Mouse (Mus musculus) kidney, postnatal 0 days (tissue): ENCODE results near the gene Muc1. TPM values are rescaled to one million over a fixed set of nuclear protein-coding genes. Genes with fewer than 3 reads are reported as not detected.

Source experiments
- ATAC-seq: fragments of 200-750 bp; cut with Nextera tagmentation; replicated peaks from 2 replicates; pipeline ENCODE4 v1.8.0; 2017; ENCODE audit warnings: low read depth, moderate number of reproducible peaks, moderate TSS enrichment, moderate library complexity; ENCODE audit not compliant: low FRiP score
- DNase-seq: peaks from one replicate; pipeline ENCODE4 v3.0.0-alpha.2; 2016; ENCODE audit warnings: low spot score
- H3K27ac ChIP-seq: fragments of 300-500 bp; sonication (generic); 2 replicates; pipeline ENCODE4 v1.5.1; 2014; ENCODE audit warnings: mild to moderate bottlenecking
- H3K27me3 ChIP-seq: fragments of 300-500 bp; sonication (generic); 2 replicates; pipeline ENCODE4 v1.6.1; 2014; ENCODE audit warnings: low read length, mixed read lengths; ENCODE audit not compliant: insufficient read depth
- H3K36me3 ChIP-seq: fragments of 300-500 bp; sonication (generic); 2 replicates; pipeline ENCODE4 v1.6.1; 2014; ENCODE audit warnings: low read length, mixed read lengths; ENCODE audit not compliant: insufficient read depth
- H3K4me1 ChIP-seq: fragments of 300-500 bp; sonication (generic); replicated peaks from 2 replicates; pipeline ENCODE4 v1.6.1; 2014; ENCODE audit warnings: antibody characterized with exemption, low read length, mixed read lengths; ENCODE audit not compliant: insufficient read depth
- H3K4me2 ChIP-seq: fragments of 300-500 bp; sonication (generic); 2 replicates; pipeline ENCODE4 v1.6.1; 2014; ENCODE audit warnings: mild to moderate bottlenecking, low read length, moderate library complexity, mixed read lengths
- H3K4me3 ChIP-seq: fragments of 300-500 bp; sonication (generic); replicated peaks from 2 replicates; pipeline ENCODE4 v1.5.1; 2014; ENCODE audit warnings: low read depth, low read length
- H3K9ac ChIP-seq: fragments of 300-500 bp; sonication (generic); 2 replicates; pipeline ENCODE4 v1.6.1; 2014; ENCODE audit warnings: low read depth, low read length
- H3K9me3 ChIP-seq: fragments of 300-500 bp; sonication (generic); replicated peaks from 2 replicates; pipeline ENCODE4 v1.6.1; 2016; ENCODE audit warnings: low read length, inconsistent platforms, mixed read lengths
- CTCF ChIP-seq: IDR thresholded peaks from 2 replicates; pipeline ENCODE4 v1.5.1; 2016; ENCODE audit warnings: antibody characterized with exemption, low read depth, mild to moderate bottlenecking, moderate library complexity
- WGBS: fragments of 180-500 bp; shearing (Covaris S2); extraction: QIAGEN DNeasy Blood & Tissue Kit; methylation state at CpG from one replicate; pipeline ENCODE4 v1.1.7; 2014; 5-methylcytosine and 5-hydroxymethylcytosine counted together
- polyA plus RNA-seq: library from polyadenylated mRNA; unstranded; fragments of >200 nt; fragmentation: Nextera tagmentation; extraction: Ambion mirVana; gene quantifications from 2 replicates; pipeline ENCODE4 v1.2.1, GENCODE M21; 2015

The Muc1 gene
- polyA plus RNA-seq, 1 experiment from 2014 or later: 42.8 TPM

DNA sequence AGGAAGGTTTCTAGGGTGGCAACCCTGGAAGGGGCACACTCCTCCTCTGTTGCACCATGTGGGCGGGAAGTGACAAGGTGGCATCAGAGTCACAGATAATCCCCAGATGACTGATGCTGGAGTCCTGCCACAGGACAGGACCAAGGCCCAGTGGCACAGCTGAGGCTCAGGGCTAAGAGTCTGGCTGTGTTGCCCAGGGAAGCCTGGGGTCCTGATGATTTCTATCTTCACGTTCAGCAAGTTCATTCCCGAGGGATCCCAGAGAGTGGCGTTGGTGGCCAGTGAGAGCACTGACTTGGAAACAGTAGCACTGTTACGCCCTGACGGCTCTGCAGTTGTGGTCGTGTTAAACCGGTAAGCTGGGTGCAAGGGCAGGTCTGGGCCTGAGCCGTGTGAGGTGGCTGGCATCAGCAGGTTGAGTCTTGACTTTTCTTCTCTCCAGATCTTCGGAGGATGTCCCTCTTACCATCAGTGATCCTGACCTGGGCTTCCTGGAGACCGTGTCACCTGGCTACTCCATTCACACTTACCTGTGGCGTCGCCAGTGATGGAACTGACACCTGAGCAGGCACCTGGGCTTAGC is 20.7 kb upstream of the Muc1 start:
- DNase-seq (no peak), ATAC-seq (no peak)
- Histone ChIP-seq H3K9me3 (no peaks in the 10 kb centered on the region), H3K4me1 (peaks cover 10% of the 10 kb centered on the region; the same call in 1 of the 2 replicates), H3K27me3 (no peaks in the 10 kb centered on the region), H3K27ac (no peak overlapping the region), H3K36me3 (peaks cover 44% of the 10 kb centered on the region), H3K9ac (no peak overlapping the region), H3K4me3 (no peak overlapping the region), H3K4me2 (no peak overlapping the region)
- no peak for TF ChIP-seq CTCF
- 86% methylated on average over 13 of the region's 13 CpGs for WGBS

DNA sequence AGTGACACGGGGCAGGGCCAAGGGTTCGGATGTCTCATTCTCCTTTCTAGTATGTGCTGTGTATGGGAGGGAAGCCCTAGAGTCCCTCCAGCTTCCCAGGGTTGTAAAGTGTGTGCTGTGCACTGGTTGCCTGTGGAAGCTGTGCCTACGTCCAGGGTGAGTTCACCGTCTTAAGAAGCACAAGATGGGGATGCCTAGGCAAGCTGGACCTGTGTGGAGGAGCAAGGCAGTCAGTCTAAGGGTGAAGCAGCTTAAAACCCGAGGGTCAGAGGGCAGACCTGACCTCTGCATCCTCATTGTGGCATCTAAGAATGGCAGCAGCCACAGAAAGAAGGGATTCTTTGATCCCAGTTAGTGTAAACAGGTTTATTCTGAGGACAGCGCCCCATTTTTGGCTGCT is 20.1 kb upstream of the Muc1 start:
- Histone ChIP-seq H3K27me3 (no peaks in the 10 kb centered on the region), H3K4me2 (no peak overlapping the region), H3K9ac (no peak overlapping the region), H3K9me3 (no peaks in the 10 kb centered on the region), H3K4me1 (peaks cover 9% of the 10 kb centered on the region; the same call in 1 of the 2 replicates), H3K36me3 (peaks cover 44% of the 10 kb centered on the region), H3K27ac (no peak overlapping the region), H3K4me3 (no peak overlapping the region)
- 86% methylated on average over 6 of the region's 6 CpGs for WGBS
- ATAC-seq (no peak), DNase-seq (no peak)
- no peak for TF ChIP-seq CTCF

DNA sequence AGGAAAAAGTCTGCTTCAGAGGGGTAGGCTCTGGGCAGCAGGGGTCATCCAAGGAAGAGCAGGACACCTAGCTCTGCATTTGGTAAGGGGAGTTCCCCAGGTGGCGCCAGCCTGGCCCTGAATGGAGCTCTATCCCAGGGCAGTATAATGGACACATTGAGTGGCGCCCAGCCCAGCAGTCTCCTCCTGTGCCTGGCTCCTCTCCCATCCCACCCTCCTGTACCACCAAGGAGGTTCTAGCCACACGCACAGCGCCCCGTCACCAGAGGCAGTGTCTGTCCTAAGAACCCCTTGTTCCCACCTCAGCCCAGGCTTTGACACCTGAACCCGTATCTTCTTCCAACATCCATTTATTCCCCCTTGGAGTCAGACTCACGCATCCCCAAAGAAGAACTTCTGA is 19.1 kb upstream of the Muc1 start:
- ATAC-seq: no peak

DNA sequence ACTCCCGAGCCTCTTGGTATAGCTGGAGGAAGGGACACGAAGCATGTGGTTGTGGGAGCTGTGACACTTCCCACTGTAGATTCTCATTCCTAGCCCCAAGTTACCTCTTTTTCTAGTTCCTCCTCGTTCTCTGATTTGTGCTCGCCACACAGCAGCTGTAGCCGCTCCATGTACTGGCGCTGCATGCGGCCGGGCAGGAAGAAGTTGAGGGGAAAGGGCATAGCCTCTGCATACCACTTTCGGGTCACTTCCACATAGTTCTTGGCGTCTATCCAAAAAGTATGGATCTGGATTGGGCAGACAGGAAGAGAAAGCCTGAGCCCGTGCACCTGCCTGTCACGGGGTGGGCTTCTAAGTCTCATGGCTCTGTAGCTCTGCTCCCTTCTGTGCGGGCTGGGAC is 18.7 kb upstream of the Muc1 start:
- no peak overlapping the region for H3K9ac ChIP-seq
- DNase-seq (peak; percentile 44), ATAC-seq (no peak)
- no peak overlapping the region for H3K4me3 ChIP-seq
- H3K9me3 ChIP-seq: no peaks in the 10 kb centered on the region
- H3K4me1 ChIP-seq: peaks cover 13% of the 10 kb centered on the region
- no peaks in the 10 kb centered on the region for H3K27me3 ChIP-seq
- H3K36me3 ChIP-seq: peaks cover 42% of the 10 kb centered on the region
- 0 out of 2 replicates have a peak overlapping the region, but pooled peaks have one; percentile 42 for H3K27ac ChIP-seq
- no peak for TF ChIP-seq CTCF
- 60% methylated on average over 13 of the region's 13 CpGs for WGBS
- H3K4me2 ChIP-seq: no peak overlapping the region

More for the DNA sequence above, 19.1 kb upstream of the Muc1 start:
- Histone ChIP-seq H3K27ac (0 out of 2 replicates have a peak overlapping the region, but pooled peaks have one; percentile 42), H3K4me2 (no peak overlapping the region), H3K9me3 (no peaks in the 10 kb centered on the region), H3K4me3 (no peak overlapping the region), H3K36me3 (peaks cover 44% of the 10 kb centered on the region), H3K9ac (no peak overlapping the region), H3K27me3 (no peaks in the 10 kb centered on the region), H3K4me1 (peaks cover 9% of the 10 kb centered on the region; the same call in 1 of the 2 replicates)
- 95% methylated on average over 7 of the region's 7 CpGs for WGBS
- TF ChIP-seq CTCF: no peak
- no peak for DNase-seq

DNA sequence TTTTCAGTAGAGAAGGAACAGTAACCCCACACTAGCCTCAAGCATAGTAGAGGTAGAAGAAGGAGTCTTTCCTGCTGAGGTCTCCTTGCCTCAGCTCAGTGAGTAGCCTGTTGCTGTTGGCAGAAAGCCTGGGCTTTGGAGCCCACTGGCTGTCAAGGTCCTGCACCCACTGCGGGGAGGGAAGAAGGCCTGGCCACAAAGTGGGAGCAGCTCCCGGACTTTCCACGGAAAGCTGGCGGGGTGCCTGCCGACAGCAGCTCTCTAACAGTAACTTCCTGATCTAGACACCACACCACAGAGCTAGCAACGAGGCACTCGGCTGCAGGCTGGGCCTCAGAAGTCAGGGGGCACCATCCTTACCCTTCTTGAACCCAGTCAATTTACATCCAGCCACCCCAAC is 18.1 kb upstream of the Muc1 start:
- DNase-seq: no peak
- H3K4me2 ChIP-seq: no peak overlapping the region
- 56% methylated on average over 7 of the region's 7 CpGs for WGBS
- no peak for TF ChIP-seq CTCF
- ATAC-seq: no peak
- no peaks in the 10 kb centered on the region for H3K27me3 ChIP-seq
- peaks cover 15% of the 10 kb centered on the region for H3K4me1 ChIP-seq
- H3K4me3 ChIP-seq: no peak overlapping the region
- H3K9ac ChIP-seq: no peak overlapping the region
- H3K27ac ChIP-seq: no peak overlapping the region; the same call in 1 of the 2 replicates
- no peaks in the 10 kb centered on the region for H3K9me3 ChIP-seq
- H3K36me3 ChIP-seq: peaks cover 40% of the 10 kb centered on the region

DNA sequence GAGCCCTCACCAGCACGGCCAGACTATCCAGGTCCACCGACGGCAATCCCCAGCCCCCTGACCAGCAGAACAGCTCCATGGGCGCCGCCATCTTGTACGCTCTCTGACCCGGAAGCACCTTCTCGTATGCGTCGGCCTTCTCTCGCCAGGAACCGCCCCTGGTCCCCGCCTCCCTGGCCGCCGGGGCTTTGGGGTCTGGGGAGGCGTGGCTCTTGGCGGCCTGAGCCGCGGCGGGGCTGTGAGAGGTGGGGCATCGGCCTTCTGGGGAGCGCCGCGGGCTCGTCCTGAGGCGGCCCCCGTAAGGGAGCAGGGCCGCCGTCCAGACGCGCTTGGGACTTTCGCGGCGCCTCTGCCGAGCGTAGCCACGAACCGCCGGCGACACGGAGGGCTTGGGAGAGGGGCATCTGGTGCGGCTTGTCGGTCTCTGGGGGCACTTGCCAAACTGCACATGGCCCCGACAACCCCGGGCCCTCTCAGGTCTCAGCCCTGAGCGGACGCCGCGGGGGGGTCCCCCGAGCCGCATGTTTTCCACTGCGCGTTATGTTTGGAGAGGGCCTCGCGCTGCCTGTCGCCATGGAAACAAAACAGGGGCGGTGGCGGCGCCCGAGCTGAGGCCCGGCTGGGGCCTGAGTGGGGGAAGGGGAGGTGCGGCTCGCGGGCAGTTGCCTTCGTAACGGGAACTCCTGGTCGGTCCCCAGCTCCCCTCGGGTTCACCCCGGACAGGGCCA is 14.9 kb upstream of the Muc1 start:
- ATAC-seq (peak; percentile 90), DNase-seq (peak; percentile 98)
- Histone ChIP-seq H3K9ac (peak overlapping the region; percentile 77), H3K4me3 (peak overlapping the region; percentile 66), H3K9me3 (no peaks in the 10 kb centered on the region), H3K27me3 (no peaks in the 10 kb centered on the region), H3K4me1 (peaks cover 15% of the 10 kb centered on the region), H3K4me2 (peak overlapping the region; percentile 77), H3K36me3 (peaks cover 12% of the 10 kb centered on the region; the same call in 1 of the 2 replicates), H3K27ac (peak overlapping the region; percentile 90)
- TF ChIP-seq CTCF: no peak
- under 1% methylated on average over 69 of the region's 69 CpGs for WGBS
